Mouse (Mus musculus): ENCODE measurements around the gene Phf24. TPM values are rescaled to one million over a fixed set of nuclear protein-coding genes. Genes with fewer than 3 reads are reported as not detected.

Phf24 gene
- 20.1 and 27.6 TPM in 2 replicates for polyA plus RNA-seq (2015; fragmentation: Nextera tagmentation; extraction: Ambion mirVana)

DNA sequence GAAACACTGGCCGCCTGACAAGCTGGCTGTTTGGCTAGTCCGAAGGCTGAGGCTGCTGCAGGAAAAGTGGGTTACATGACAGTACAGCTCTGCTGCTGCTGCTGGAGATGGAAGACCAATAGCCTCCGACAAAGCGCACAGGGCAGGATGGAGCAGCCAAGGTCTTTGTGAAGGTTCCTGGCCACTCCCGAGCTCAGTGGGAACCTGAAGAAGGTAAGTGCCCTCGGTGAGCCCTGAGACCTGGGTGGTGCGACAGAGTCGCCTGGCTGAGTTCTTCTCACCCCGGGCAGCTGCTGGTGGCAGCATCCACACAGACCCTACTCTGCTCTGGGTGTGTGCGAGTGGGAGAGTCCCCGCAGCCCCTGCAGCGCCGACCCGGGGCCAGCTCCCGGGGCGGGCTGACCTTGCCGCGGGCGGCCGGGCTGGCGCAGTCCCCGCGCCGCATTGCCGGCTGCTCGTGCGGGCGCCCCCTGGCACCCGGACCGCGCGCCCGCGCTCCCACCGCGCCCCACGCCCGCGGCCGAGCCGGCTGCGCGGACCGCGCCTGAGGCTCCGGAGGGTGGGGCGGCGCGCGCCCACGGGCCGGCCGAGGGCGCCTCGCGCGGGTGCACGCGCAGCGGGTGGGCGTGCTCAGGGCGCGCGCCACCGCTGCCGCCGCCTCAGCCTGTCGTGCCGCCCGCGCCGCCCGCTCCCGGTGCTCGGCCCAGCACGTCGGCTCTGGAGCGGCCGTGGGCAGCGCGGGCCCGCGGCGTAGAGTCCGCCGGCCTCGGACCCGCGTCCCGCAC is at the start of gene Phf24:
TSS of gene Phf24 (plus strand) at position 44 of the 785 bp plus-strand sequence.
- peak within 1 kb of the TSS; percentile 70 for H3K27ac ChIP-seq (replicated peaks)
- H3K9me3 ChIP-seq, result no peaks in the 10 kb centered on the region
- H3K36me3 ChIP-seq, result no peaks in the 10 kb centered on the region
- H3K4me3 ChIP-seq, result peak within 1 kb of the TSS; percentile 63
- under 1% methylated on average over 62 of the region's 90 CpGs for WGBS
- H3K9ac ChIP-seq, result peak within 1 kb of the TSS; percentile 79
- peak; percentile 87 for ATAC-seq (ENCODE audit: low read depth)
- peaks cover 35% of the 10 kb centered on the region for H3K4me1 ChIP-seq (replicated peaks)
- H3K27me3 ChIP-seq, result peaks cover 51% of the 10 kb centered on the region
- peak within 1 kb of the TSS; percentile 73 for H3K4me2 ChIP-seq

DNA sequence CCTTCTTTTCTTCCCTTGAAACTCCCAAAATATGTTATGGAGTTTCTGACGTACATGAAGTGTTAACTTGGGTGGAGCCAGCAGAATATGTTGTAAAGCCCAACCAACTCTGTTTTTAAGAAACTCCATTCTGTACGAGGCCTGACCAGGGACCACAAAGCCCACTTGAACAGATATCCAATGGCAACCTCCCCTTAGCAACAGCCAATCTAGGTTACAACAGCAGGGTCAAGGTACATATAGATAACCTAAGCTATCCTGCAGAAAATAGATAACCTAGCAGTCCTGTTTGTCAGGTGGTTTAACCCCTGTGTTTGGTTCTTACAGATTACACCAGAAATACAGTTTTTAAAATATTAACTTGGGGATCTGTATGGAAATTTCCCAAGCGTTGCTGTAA is 49.1 kb upstream of the Phf24 start:
- WGBS, result 79% methylated on average over 3 of the region's 3 CpGs
- Histone ChIP-seq H3K4me2 (no peak overlapping the region), H3K9me3 (no peaks in the 10 kb centered on the region), H3K27ac (replicated peaks) (no peak overlapping the region), H3K4me1 (replicated peaks) (no peaks in the 10 kb centered on the region), H3K4me3 (no peak overlapping the region), H3K36me3 (no peaks in the 10 kb centered on the region), H3K27me3 (no peaks in the 10 kb centered on the region), H3K9ac (no peak overlapping the region)
- ATAC-seq (ENCODE audit: low read depth), result no peak

DNA sequence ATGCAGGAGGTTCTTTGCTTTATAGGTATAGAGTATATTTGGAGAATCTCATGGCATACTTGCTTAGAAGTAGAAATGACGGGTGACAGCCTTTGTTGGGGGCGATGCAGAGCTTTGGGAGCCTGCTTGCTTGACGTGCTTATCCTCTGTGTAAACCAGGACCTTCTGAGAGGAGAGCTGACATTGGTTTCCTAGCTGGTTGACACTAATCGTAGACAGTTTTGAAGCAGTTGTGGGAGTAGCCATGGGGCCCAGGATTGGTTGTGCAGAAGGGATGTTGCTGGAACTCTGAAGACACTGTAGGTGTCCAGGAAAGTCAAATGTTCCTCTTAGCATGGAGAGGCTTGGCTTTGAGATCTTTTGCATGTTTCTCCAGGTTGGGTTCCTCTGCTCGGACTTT is 48.3 kb upstream of the Phf24 start:
- H3K27me3 ChIP-seq, result no peaks in the 10 kb centered on the region

DNA sequence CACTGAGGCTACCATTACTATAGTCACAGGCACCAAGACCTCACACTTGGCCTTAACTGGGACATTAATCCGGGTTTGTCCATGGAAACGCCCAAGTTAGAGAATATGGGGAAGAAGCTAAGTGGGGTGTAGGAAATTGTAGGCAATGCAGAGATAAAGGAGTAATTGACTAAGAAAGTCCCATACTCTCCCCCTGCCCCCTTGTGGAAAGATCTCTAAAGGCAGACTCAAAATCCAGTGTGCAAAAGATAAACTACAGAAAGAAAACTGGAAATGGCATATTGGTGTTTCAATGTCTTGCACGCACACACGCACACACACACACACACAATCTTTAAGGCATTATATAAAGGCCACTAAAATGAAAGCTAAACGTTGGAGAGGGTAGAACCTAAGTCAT is 45.7 kb upstream of the Phf24 start:
- H3K27ac ChIP-seq (replicated peaks), result no peak overlapping the region
- H3K4me3 ChIP-seq, result no peak overlapping the region
- ATAC-seq (ENCODE audit: low read depth), result no peak
- no peak overlapping the region for H3K4me2 ChIP-seq
- H3K27me3 ChIP-seq, result no peaks in the 10 kb centered on the region
- no peaks in the 10 kb centered on the region for H3K9me3 ChIP-seq
- H3K4me1 ChIP-seq (replicated peaks), result no peaks in the 10 kb centered on the region
- no peak overlapping the region for H3K9ac ChIP-seq
- 83% methylated on average over 5 of the region's 5 CpGs for WGBS
- no peaks in the 10 kb centered on the region for H3K36me3 ChIP-seq

More for the DNA sequence above, 48.3 kb upstream of the Phf24 start:
- WGBS, result 92% methylated on average over 5 of the region's 5 CpGs
- no peak overlapping the region for H3K27ac ChIP-seq (replicated peaks)
- no peak overlapping the region for H3K9ac ChIP-seq
- H3K9me3 ChIP-seq, result no peaks in the 10 kb centered on the region
- H3K36me3 ChIP-seq, result no peaks in the 10 kb centered on the region
- no peak overlapping the region for H3K4me2 ChIP-seq
- no peaks in the 10 kb centered on the region for H3K4me1 ChIP-seq (replicated peaks)
- no peak overlapping the region for H3K4me3 ChIP-seq
- no peak for ATAC-seq (ENCODE audit: low read depth)

DNA sequence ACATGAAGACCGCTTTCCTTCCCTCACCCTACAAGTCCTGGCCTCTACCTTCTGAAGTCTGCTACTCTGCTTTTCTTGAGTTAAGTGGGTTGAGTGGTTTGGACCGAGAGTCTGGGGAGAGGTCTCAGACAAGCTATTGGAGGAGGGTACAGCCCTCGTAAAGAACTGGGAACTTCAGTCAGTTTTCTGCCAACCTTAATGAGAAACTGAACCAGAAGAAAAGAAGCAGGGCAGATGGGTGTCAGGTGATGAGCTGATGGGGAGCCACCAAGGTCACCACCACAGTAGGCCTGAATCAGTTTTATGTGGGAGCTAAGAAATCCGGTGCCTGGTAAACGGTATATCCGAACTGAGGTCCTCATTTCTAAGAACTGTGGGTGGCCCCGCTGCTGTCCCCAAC is 44.3 kb upstream of the Phf24 start:
- Histone ChIP-seq H3K27ac (replicated peaks) (no peak overlapping the region), H3K4me1 (replicated peaks) (no peaks in the 10 kb centered on the region), H3K4me2 (no peak overlapping the region), H3K27me3 (no peaks in the 10 kb centered on the region), H3K9me3 (no peaks in the 10 kb centered on the region), H3K36me3 (no peaks in the 10 kb centered on the region), H3K9ac (no peak overlapping the region), H3K4me3 (no peak overlapping the region)
- ATAC-seq (ENCODE audit: low read depth), result no peak
- WGBS, result 91% methylated on average over 7 of the region's 7 CpGs

DNA sequence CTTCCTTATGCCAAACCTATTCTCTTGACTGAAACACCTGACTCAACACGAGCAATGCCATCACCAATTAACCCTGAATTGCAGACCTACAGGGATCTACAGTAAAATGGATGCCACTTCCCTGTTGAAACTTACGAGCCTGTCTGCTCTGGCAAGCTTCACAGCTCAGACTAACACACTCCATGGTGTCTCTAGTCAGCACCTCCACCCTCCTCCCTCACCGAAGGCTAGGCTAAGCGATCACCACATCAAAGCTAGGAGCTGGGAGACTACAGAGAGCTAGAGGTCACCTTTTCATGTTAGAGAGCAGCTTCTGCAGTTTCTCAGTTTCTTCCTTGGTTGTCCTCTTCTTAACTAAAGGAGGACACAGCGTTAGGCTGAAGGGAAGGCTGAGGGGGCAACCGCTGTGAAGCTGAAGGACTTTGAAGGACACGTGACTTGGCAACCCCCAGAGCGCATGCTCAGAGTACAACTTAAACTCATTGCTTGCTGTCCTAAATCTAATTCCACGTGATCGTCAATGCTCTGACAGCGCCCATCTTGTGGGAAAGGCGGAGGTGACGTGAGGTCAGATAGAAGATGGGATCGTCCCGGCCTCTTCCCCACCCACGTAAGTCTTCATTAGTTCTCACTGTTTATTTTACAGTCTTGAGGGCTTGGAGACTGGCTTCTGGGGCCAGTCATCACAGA is 43.6 kb upstream of the Phf24 start:
- H3K4me3 ChIP-seq, result no peak overlapping the region
- H3K27ac ChIP-seq (replicated peaks), result no peak overlapping the region
- H3K9ac ChIP-seq, result no peak overlapping the region
- no peaks in the 10 kb centered on the region for H3K27me3 ChIP-seq
- no peak for ATAC-seq (ENCODE audit: low read depth)
- H3K36me3 ChIP-seq, result no peaks in the 10 kb centered on the region
- WGBS, result 84% methylated on average over 16 of the region's 16 CpGs
- no peaks in the 10 kb centered on the region for H3K4me1 ChIP-seq (replicated peaks)
- no peaks in the 10 kb centered on the region for H3K9me3 ChIP-seq
- no peak overlapping the region for H3K4me2 ChIP-seq

DNA sequence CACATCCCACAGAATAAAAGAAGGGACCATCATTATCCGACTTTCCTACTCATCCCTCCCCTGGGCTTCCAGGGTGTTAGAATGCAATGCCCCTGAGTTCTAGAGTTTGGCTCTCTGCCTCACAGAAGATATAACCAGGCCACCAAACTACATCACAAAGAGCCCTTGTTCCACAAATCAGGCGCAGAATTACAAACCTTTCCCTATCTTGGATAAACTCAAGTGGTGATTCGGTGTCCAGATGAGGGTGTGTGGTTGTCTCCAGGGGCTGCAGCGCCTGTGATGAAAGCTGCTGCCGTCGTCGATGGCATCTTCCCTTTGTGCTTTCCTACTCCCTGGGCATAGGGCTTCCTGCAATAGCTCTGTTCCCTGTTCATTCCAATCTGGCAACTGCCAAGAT is 42.3 kb upstream of the Phf24 start, which contains the start of gene Fam205c:
TSS of gene Fam205c (minus strand) at position 101 of the 400 bp plus-strand sequence.
- no peaks in the 10 kb centered on the region for H3K4me1 ChIP-seq (replicated peaks)
- no peak within 1 kb of the TSS for H3K4me3 ChIP-seq
- H3K27me3 ChIP-seq, result no peaks in the 10 kb centered on the region
- 82% methylated on average over 7 of the region's 7 CpGs for WGBS
- H3K4me2 ChIP-seq, result no peak within 1 kb of the TSS
- no peak within 1 kb of the TSS for H3K27ac ChIP-seq (replicated peaks)
- no peaks in the 10 kb centered on the region for H3K36me3 ChIP-seq
- no peak for ATAC-seq (ENCODE audit: low read depth)
- no peak within 1 kb of the TSS for H3K9ac ChIP-seq
- no peaks in the 10 kb centered on the region for H3K9me3 ChIP-seq

DNA sequence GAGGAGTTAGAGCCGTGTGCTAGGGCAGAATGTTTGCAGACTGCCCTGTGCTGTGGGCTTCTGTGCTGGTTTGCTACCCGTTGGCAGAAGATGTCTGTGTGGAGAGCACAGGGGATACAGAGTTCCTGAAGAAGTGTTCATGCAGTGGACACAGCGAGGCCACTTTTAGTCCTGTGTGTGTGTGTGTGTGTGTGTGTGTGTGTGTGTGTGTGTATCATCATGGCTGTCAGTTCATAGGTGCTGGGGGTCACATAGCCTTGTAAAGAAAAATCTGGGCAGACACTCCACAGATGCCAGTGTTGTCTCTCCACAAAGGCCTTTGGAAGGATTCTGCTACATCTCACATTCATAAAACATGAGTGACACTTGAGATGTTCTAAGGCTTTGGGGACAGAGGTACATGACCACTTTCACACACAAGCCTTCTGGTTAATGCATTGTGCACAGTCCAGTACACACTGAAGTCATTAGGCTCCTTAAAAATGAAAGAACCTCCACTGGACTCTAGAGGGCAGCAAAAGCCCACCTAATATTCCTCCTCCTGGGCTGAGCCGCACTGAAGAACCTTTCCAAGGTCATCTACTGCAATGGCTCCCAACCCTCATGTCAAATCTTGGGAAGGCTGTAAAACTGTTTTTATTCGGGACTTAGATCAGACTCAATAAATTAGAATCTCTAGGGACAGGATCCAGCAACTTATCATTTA is 39.7 kb upstream of the Phf24 start:
- H3K4me2 ChIP-seq, result no peak overlapping the region
- H3K9me3 ChIP-seq, result no peaks in the 10 kb centered on the region
- WGBS, result 38% methylated on average over 5 of the region's 5 CpGs
- H3K4me1 ChIP-seq (replicated peaks), result no peaks in the 10 kb centered on the region
- H3K36me3 ChIP-seq, result no peaks in the 10 kb centered on the region
- H3K27ac ChIP-seq (replicated peaks), result no peak overlapping the region
- H3K4me3 ChIP-seq, result no peak overlapping the region
- H3K9ac ChIP-seq, result no peak overlapping the region
- H3K27me3 ChIP-seq, result no peaks in the 10 kb centered on the region
- ATAC-seq (ENCODE audit: low read depth), result peak; percentile 95

DNA sequence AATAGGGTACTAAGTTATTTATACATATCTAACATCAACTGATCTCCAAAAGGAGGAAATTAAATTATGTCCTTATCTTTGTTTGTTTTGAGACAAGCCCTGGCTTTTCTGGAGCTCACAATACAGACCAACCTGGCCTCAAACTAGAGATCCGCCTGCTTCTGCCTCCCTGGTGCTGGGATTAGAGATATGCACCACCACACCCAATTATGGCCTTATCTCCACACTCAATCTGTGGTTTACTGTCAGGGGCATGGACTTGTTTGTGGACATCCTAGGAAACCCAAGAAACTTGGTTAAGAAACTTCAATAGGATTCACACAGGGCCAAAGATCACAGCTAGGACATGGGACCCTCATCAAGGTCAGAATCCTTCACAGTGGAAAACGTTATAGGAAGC is 38.8 kb upstream of the Phf24 start:
- Histone ChIP-seq H3K36me3 (no peaks in the 10 kb centered on the region), H3K4me2 (no peak overlapping the region), H3K4me1 (replicated peaks) (no peaks in the 10 kb centered on the region), H3K27me3 (no peaks in the 10 kb centered on the region), H3K27ac (replicated peaks) (no peak overlapping the region), H3K4me3 (no peak overlapping the region), H3K9me3 (no peaks in the 10 kb centered on the region), H3K9ac (no peak overlapping the region)
- WGBS, result 78% methylated on average over 2 of the region's 2 CpGs
- no peak for ATAC-seq (ENCODE audit: low read depth)

DNA sequence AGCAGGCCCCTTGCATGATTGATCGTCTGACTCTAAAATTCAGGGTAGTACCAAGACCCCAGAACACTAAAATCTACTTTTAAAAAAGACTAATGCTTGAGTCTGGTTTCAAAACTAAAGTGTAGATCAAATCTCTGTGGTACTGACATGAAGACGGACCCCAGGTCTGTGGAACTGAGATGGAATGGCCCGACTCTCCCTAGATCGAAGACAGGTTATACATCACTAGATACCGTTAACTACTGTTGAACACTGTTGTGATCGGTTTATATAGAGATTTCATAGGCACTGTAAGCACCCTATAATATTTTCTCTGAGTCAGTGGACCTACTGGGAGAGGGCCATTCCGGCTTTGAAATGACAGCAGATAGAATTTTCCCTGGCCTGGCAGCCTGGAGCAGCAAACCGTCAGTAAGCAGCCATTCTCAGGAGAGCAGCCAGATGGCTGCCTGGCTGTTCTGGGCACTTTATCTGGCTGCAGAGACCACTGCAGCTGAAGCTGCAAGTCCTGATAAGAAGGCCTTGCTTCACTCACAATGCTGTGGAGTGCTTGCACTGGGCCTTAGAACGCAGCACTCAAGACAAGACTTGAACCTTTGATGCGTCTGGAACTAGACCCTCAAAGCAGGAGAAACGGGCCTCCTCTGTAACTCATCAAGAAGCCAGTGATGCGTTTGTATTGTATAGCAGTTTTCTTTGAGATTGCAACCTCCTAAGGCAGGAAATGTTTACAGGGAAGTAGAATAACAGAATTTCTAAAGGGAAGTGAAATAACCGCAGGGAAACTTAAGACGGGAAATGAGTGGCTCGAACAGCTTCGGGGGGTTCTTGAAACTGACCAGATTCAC is 36.4 kb upstream of the Phf24 start:
- no peaks in the 10 kb centered on the region for H3K27me3 ChIP-seq
- H3K27ac ChIP-seq (replicated peaks), result peak overlapping the region; percentile 15; the same call in 1 of the 2 replicates
- no peaks in the 10 kb centered on the region for H3K9me3 ChIP-seq
- WGBS, result 81% methylated on average over 16 of the region's 16 CpGs
- H3K4me3 ChIP-seq, result no peak overlapping the region
- H3K9ac ChIP-seq, result no peak overlapping the region
- no peak for ATAC-seq (ENCODE audit: low read depth)
- H3K36me3 ChIP-seq, result no peaks in the 10 kb centered on the region
- H3K4me1 ChIP-seq (replicated peaks), result no peaks in the 10 kb centered on the region
- no peak overlapping the region for H3K4me2 ChIP-seq

DNA sequence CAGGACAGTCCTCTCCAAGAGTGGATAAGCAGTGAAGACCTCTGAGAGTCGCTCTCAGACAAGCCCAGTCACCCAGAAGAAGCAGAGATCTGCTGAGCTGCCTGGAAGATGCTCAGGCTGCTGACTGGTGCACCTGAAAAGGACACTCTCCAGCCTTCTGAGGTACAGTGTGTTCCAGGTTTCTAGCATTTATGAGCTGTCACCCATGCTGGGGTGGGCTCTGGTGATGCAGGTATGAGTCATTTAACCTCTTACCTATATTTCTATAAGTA is 35.8 kb upstream of the Phf24 start:
- H3K4me3 ChIP-seq, result no peak overlapping the region
- no peaks in the 10 kb centered on the region for H3K27me3 ChIP-seq
- ATAC-seq (ENCODE audit: low read depth), result no peak
- H3K36me3 ChIP-seq, result no peaks in the 10 kb centered on the region
- H3K27ac ChIP-seq (replicated peaks), result no peak overlapping the region
- H3K9ac ChIP-seq, result no peak overlapping the region
- H3K4me1 ChIP-seq (replicated peaks), result no peaks in the 10 kb centered on the region
- no peaks in the 10 kb centered on the region for H3K9me3 ChIP-seq
- no peak overlapping the region for H3K4me2 ChIP-seq
- WGBS, result 68% methylated on average over 1 of the region's 1 CpGs

DNA sequence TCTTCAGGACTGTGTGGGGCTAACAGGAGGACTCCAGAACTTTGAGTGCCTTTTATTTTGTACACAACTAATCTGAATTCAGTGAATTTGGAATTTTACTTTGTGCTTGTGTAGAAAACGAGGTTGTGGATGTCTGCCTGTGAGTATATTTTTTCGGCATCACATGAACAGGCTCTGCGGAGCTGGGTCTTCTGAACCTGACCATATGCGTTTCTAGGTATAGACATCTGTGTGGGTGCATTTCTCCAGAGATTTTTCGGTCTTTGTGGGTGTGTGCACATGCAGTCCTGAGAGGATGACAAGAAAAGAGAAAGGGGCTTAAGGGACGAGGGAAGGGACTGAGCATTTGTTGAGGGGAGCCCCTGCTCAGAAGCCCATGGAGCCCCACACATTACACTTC is 29.5 kb upstream of the Phf24 start:
- Histone ChIP-seq H3K4me3 (no peak overlapping the region), H3K27ac (replicated peaks) (no peak overlapping the region), H3K9me3 (no peaks in the 10 kb centered on the region), H3K4me2 (no peak overlapping the region), H3K36me3 (no peaks in the 10 kb centered on the region), H3K4me1 (replicated peaks) (no peaks in the 10 kb centered on the region), H3K27me3 (no peaks in the 10 kb centered on the region), H3K9ac (no peak overlapping the region)
- WGBS, result 91% methylated on average over 6 of the region's 6 CpGs
- ATAC-seq (ENCODE audit: low read depth), result no peak

Data from neural tube, embryonic 13.5 days (tissue).